9 mouse cellular contexts compared by ENCODE assay signal in genomic region chr13:113617891-113618823, GRCm38 (mm10). TPM values are rescaled to one million over a fixed set of nuclear protein-coding genes. Genes with fewer than 3 reads are reported as not detected.
DNase-seq lines count a peak whose midpoint lies in the region; ATAC-seq and TF ChIP-seq lines count a peak whose summit lies in the region.
"Had no signal": no experiment of that assay in that cellular context is flagged by ENCODE, and none has a peak within 500 bp of the region (broad histone marks: within the 10 kb centered on the region; RNA-seq: fewer than 3 reads in every experiment).

Gene Snx18, minus strand, starts transcription at chr13:113618564.

- no peaks in the 10 kb centered on the region for H3K36me3 ChIP-seq in embryonic facial prominence, embryonic 13.5 days
- no peaks in the 10 kb centered on the region for H3K36me3 ChIP-seq in kidney, adult 2 months (ENCODE audit: control insufficient read depth, insufficient read depth, low read length)
- H3K36me3 ChIP-seq in limb, embryonic 11.5 days (ENCODE audit: control insufficient read depth, insufficient read depth, low read length) = no peaks in the 10 kb centered on the region
- H3K36me3 ChIP-seq in midbrain, embryonic 13.5 days = no peaks in the 10 kb centered on the region
- H3K36me3 ChIP-seq in small intestine, adult 2 months (ENCODE audit: control insufficient read depth, insufficient read depth, low read length) = no peaks in the 10 kb centered on the region
- H3K36me3 ChIP-seq: G1E had no signal

- H3K9me3 ChIP-seq in embryonic facial prominence, embryonic 13.5 days = no peaks in the 10 kb centered on the region
- no peaks in the 10 kb centered on the region for H3K9me3 ChIP-seq in limb, embryonic 11.5 days (ENCODE audit: control insufficient read depth, low read length)
- no peaks in the 10 kb centered on the region for H3K9me3 ChIP-seq in midbrain, embryonic 13.5 days

- peak; percentile 83 for TF ChIP-seq POLR2A in kidney, adult 2 months (IDR thresholded peaks at IDR 0.05; ENCODE audit: low read depth, low read length)
- peak; percentile 94 for TF ChIP-seq POLR2A in small intestine, adult 2 months (IDR thresholded peaks at IDR 0.05; ENCODE audit: low read depth, low read length)

- H3K9ac ChIP-seq in embryonic facial prominence, embryonic 13.5 days = peak within 1 kb of the TSS; percentile 95
- peak within 1 kb of the TSS; percentile 91 for H3K9ac ChIP-seq in limb, embryonic 11.5 days (ENCODE audit: low read length)
- peak within 1 kb of the TSS; percentile 90 for H3K9ac ChIP-seq in midbrain, embryonic 13.5 days (replicated peaks)

- under 1% methylated on average over 119 of the region's 119 CpGs for WGBS in embryonic facial prominence, embryonic 13.5 days
- under 1% methylated on average over 118 of the region's 119 CpGs for WGBS in kidney, adult 2 months
- WGBS in limb, embryonic 11.5 days = under 1% methylated on average over 107 of the region's 119 CpGs
- under 1% methylated on average over 116 of the region's 119 CpGs for WGBS in midbrain, embryonic 13.5 days
- under 1% methylated on average over 118 of the region's 119 CpGs for WGBS in small intestine, adult 2 months

- peak within 1 kb of the TSS; percentile 89 for H3K4me2 ChIP-seq in embryonic facial prominence, embryonic 13.5 days
- peak within 1 kb of the TSS; percentile 93 for H3K4me2 ChIP-seq in limb, embryonic 11.5 days (ENCODE audit: low read depth, severe bottlenecking)
- H3K4me2 ChIP-seq in midbrain, embryonic 13.5 days (replicated peaks) = peak within 1 kb of the TSS; percentile 89

- peak within 1 kb of the TSS; percentile 71 for H3K4me3 ChIP-seq in embryonic facial prominence, embryonic 13.5 days
- peak within 1 kb of the TSS; percentile 96 for H3K4me3 ChIP-seq in kidney, adult 2 months (ENCODE audit: insufficient read depth, low read depth, low read length)
- H3K4me3 ChIP-seq in limb, embryonic 11.5 days (ENCODE audit: low read depth, low read length) = peak within 1 kb of the TSS; percentile 85
- peak within 1 kb of the TSS; percentile 86 for H3K4me3 ChIP-seq in midbrain, embryonic 13.5 days (replicated peaks)
- H3K4me3 ChIP-seq in small intestine, adult 2 months (ENCODE audit: low read depth, low read length) = peak within 1 kb of the TSS; percentile 80

- peak; percentile 88 for DNase-seq in 3T3-L1 (ENCODE audit: low read depth, low spot score)
- DNase-seq in adrenal gland, postnatal 4 days (ENCODE audit: low spot score in 2 of 2) = peak; percentile 78 to 82
- peak; percentile 94 for DNase-seq in heart, adult 18-20 months
- DNase-seq in kidney, adult 2 months = peak; percentile 95
- DNase-seq in limb, embryonic 11.5 days (ENCODE audit: low spot score) = peak; percentile 92

- ATAC-seq in embryonic facial prominence, embryonic 13.5 days (ENCODE audit: insufficient number of reproducible peaks, insufficient read depth, low FRiP score, low TSS enrichment, low read depth) = peak; percentile 91
- peak; percentile 87 for ATAC-seq in limb, embryonic 11.5 days (ENCODE audit: insufficient number of reproducible peaks, low FRiP score, low TSS enrichment, low read depth)
- ATAC-seq in midbrain, embryonic 13.5 days = peak; percentile 94

- TF ChIP-seq CTCF in kidney, adult 2 months (conservative IDR thresholded peaks at IDR 0.05; ENCODE audit: insufficient read depth, insufficient read length, low read depth, low read length) = peak; percentile 91
- peak; percentile 93 for TF ChIP-seq CTCF in small intestine, adult 2 months (IDR thresholded peaks at IDR 0.05; ENCODE audit: extremely low read depth, insufficient read length, insufficient replicate concordance, low read depth, low read length)

- H3K27me3 ChIP-seq in embryonic facial prominence, embryonic 13.5 days = no peaks in the 10 kb centered on the region
- no peaks in the 10 kb centered on the region for H3K27me3 ChIP-seq in kidney, adult 2 months (replicated peaks; ENCODE audit: control insufficient read depth, insufficient read depth, low read length)
- no peaks in the 10 kb centered on the region for H3K27me3 ChIP-seq in limb, embryonic 11.5 days (ENCODE audit: control insufficient read depth, insufficient read depth, low read length)
- H3K27me3 ChIP-seq in midbrain, embryonic 13.5 days = no peaks in the 10 kb centered on the region
- H3K27me3 ChIP-seq in small intestine, adult 2 months (ENCODE audit: control insufficient read depth, insufficient read depth, low read length) = no peaks in the 10 kb centered on the region

- H3K4me1 ChIP-seq in embryonic facial prominence, embryonic 13.5 days = peaks cover 57% of the 10 kb centered on the region
- H3K4me1 ChIP-seq in kidney, adult 2 months (ENCODE audit: control insufficient read depth, insufficient read depth, low read length) = no peaks in the 10 kb centered on the region
- H3K4me1 ChIP-seq in limb, embryonic 11.5 days (ENCODE audit: control insufficient read depth, insufficient read depth, low read length) = peaks cover 47% of the 10 kb centered on the region
- H3K4me1 ChIP-seq in midbrain, embryonic 13.5 days (replicated peaks) = peaks cover 46% of the 10 kb centered on the region
- H3K4me1 ChIP-seq in small intestine, adult 2 months (ENCODE audit: control insufficient read depth, insufficient read depth, insufficient read length, low read length) = peaks cover 20% of the 10 kb centered on the region

- peak within 1 kb of the TSS; percentile 93 for H3K27ac ChIP-seq in embryonic facial prominence, embryonic 13.5 days
- peak within 1 kb of the TSS; percentile 79 for H3K27ac ChIP-seq in kidney, adult 2 months (ENCODE audit: insufficient read depth, low read depth, low read length)
- H3K27ac ChIP-seq in limb, embryonic 11.5 days (replicated peaks; ENCODE audit: low read depth, low read length) = peak within 1 kb of the TSS; percentile 77
- peak within 1 kb of the TSS; percentile 93 for H3K27ac ChIP-seq in midbrain, embryonic 13.5 days
- H3K27ac ChIP-seq in small intestine, adult 2 months (ENCODE audit: insufficient read depth, low read depth, low read length) = peak within 1 kb of the TSS; percentile 56

RNA-seq across cellular contexts. Expression of gene Snx18, which starts in this region (rescaled TPM):
- total RNA-seq in adrenal gland, postnatal 4 days (2021) = 10 to 100 TPM; 34.6 to 34.8 TPM
- 23.2 and 25.5 TPM in 2 replicates for polyA plus RNA-seq in embryonic facial prominence, embryonic 13.5 days (2015; fragmentation: Nextera tagmentation; extraction: Ambion mirVana)
- total RNA-seq in heart, adult 18-20 months (2021) = 10 to 100 TPM; 20.2 to 20.4 TPM
- polyA plus RNA-seq in kidney, adult 2 months (2012; rRNA removed) = 22.1 and 22.9 TPM in 2 replicates
- 32.8 and 39.2 TPM in 2 replicates for polyA plus RNA-seq in limb, embryonic 11.5 days (2014; fragmentation: Nextera tagmentation; extraction: Ambion mirVana)
- 8.0 and 8.6 TPM in 2 replicates for polyA plus RNA-seq in midbrain, embryonic 13.5 days (2015; fragmentation: Nextera tagmentation; extraction: Ambion mirVana)
- polyA plus RNA-seq in small intestine, adult 2 months (2012; rRNA removed) = 9.2 and 11.1 TPM in 2 replicates
- polyA plus RNA-seq: G1E had no signal

Comparison
In these comparisons a context has a peak if more than half of its experiments do, and no peak if none do; other contexts are left out.
1. Peak in every context shown above with its lines: DNase-seq, ATAC-seq, H3K4me3 ChIP-seq and H3K27ac ChIP-seq.